Mouse (Mus musculus): ENCODE results near the gene Btg2. TPM values are rescaled to one million over a fixed set of nuclear protein-coding genes. Genes with fewer than 3 reads are reported as not detected.

Btg2 gene
- polyA plus RNA-seq, 1 experiment from 2014 or later, result 36.9 TPM

DNA sequence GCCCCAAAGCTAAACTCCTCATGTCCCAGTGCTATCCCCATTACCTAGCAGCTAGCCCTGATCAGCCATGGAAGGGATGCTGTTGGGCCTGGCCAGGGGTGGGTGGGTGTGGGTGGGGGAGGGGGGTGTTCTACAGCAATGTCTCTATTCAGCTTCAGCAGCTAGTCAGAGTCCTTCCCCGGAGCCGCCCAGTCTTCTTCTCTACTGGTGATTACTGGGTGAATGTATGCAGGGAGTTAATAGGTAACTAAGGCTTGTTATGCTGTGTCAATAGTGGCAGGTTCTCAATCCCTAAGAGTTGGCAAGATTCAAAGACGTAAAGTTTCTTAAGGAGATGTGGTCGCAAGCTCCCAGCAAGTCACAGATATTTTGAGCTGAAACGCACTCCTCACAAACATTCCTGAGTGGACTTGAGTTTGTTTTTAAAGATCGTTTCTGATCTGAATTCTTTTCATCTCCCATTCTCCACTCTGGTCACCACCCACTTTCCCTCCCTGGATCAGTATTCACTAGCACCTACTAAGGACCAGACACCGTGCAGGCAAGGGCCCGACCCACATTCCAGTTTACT lies 8.7 kb downstream of the Btg2 start:
- no peak for ATAC-seq (ENCODE audit: insufficient number of reproducible peaks, insufficient read depth, low FRiP score, low read depth)
- Histone ChIP-seq H3K9ac (ENCODE audit: low read length) (no peak overlapping the region), H3K27ac (replicated peaks in 1 of 2; ENCODE audit: control insufficient read depth in 1 of 2, insufficient read depth in 1 of 2, low read depth in 2 of 2, low read length in 2 of 2) (no peak overlapping the region), H3K9me3 (ENCODE audit: control insufficient read depth, low read length) (no peaks in the 10 kb centered on the region), H3K4me1 (ENCODE audit: control insufficient read depth in 2 of 2, insufficient read depth in 2 of 2, low read length in 2 of 2) (peaks cover 32 to 46% of the 10 kb centered on the region in 2 experiments), H3K4me2 (ENCODE audit: low read length) (no peak overlapping the region), H3K36me3 (ENCODE audit: control insufficient read depth, insufficient read depth, low read length) (peaks cover 10% of the 10 kb centered on the region), H3K4me3 (ENCODE audit: control insufficient read depth in 1 of 2, insufficient read depth in 1 of 2, low read depth in 1 of 2, low read length in 2 of 2) (no peak overlapping the region), H3K27me3 (ENCODE audit: control insufficient read depth, insufficient read depth, low read length) (no peaks in the 10 kb centered on the region)
- WGBS, result 64% methylated on average over 8 of the region's 8 CpGs

DNA sequence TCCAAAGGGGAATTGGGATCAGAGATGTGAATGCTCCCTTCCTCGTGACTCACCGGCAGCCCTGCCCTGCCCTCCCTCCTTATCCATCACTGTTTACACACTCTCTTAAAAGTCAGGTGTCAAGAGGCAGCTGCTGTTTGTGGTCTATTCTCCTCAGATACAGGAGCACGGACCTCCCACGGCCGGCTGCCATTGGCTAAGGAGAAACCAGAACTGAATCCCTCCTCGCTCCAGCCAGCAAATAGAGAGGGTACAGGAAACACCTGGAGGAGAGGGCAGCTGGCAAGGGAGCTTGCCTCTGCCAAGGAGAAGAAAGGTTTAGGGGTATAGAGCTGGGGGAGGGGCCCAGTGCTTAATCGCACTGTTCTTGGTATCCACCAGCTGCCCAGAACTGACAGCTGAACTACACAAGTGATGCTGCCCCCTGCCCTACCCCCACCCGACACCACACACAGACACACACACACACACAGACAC lies 11.7 kb downstream of the Btg2 start:
- Histone ChIP-seq H3K27me3 (ENCODE audit: control insufficient read depth, insufficient read depth, low read length) (no peaks in the 10 kb centered on the region), H3K4me1 (ENCODE audit: control insufficient read depth in 2 of 2, insufficient read depth in 2 of 2, low read length in 2 of 2) (peaks cover 40 to 48% of the 10 kb centered on the region in 2 experiments), H3K9ac (ENCODE audit: low read length) (no peak overlapping the region), H3K27ac (replicated peaks in 1 of 2; ENCODE audit: control insufficient read depth in 1 of 2, insufficient read depth in 1 of 2, low read depth in 2 of 2, low read length in 2 of 2) (no peak overlapping the region), H3K9me3 (ENCODE audit: control insufficient read depth, low read length) (no peaks in the 10 kb centered on the region), H3K4me3 (ENCODE audit: control insufficient read depth in 1 of 2, insufficient read depth in 1 of 2, low read depth in 1 of 2, low read length in 2 of 2) (no peak overlapping the region), H3K36me3 (ENCODE audit: control insufficient read depth, insufficient read depth, low read length) (no peaks in the 10 kb centered on the region), H3K4me2 (ENCODE audit: low read length) (no peak overlapping the region)
- ATAC-seq (ENCODE audit: insufficient number of reproducible peaks, insufficient read depth, low FRiP score, low read depth), result peak; percentile 41; the same call in 1 of the 2 replicates
- WGBS, result 14% methylated on average over 8 of the region's 8 CpGs

DNA sequence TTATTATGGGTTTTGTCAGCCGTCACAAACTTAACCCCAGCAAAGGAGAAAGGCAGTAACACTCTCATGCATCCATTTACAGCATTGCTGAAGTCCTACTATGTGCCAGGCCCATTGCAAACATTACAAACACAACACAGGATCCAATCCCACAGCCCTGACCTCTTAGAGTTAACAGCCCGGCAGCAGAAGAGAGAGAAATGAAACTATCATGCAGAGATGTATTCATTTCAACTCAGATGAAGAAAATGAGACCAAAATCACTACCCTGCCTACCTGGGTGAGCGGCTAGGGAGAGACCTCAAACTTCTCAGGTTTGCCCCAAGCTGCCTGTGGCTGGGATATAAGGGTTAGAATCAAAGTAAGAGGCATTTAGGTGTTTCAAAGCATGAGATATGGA lies 12.4 kb downstream of the Btg2 start:
- H3K27me3 ChIP-seq (ENCODE audit: control insufficient read depth, insufficient read depth, low read length), result no peaks in the 10 kb centered on the region
- ATAC-seq (ENCODE audit: insufficient number of reproducible peaks, insufficient read depth, low FRiP score, low read depth), result no peak
- 65% methylated on average over 3 of the region's 3 CpGs for WGBS
- no peaks in the 10 kb centered on the region for H3K36me3 ChIP-seq (ENCODE audit: control insufficient read depth, insufficient read depth, low read length)
- no peak overlapping the region for H3K9ac ChIP-seq (ENCODE audit: low read length)
- H3K4me1 ChIP-seq (ENCODE audit: control insufficient read depth in 2 of 2, insufficient read depth in 2 of 2, low read length in 2 of 2), result peaks cover 40 to 50% of the 10 kb centered on the region in 2 experiments
- H3K4me2 ChIP-seq (ENCODE audit: low read length), result no peak overlapping the region
- H3K4me3 ChIP-seq (ENCODE audit: control insufficient read depth in 1 of 2, insufficient read depth in 1 of 2, low read depth in 1 of 2, low read length in 2 of 2), result no peak overlapping the region
- no peak overlapping the region for H3K27ac ChIP-seq (replicated peaks in 1 of 2; ENCODE audit: control insufficient read depth in 1 of 2, insufficient read depth in 1 of 2, low read depth in 2 of 2, low read length in 2 of 2)
- no peaks in the 10 kb centered on the region for H3K9me3 ChIP-seq (ENCODE audit: control insufficient read depth, low read length)

DNA sequence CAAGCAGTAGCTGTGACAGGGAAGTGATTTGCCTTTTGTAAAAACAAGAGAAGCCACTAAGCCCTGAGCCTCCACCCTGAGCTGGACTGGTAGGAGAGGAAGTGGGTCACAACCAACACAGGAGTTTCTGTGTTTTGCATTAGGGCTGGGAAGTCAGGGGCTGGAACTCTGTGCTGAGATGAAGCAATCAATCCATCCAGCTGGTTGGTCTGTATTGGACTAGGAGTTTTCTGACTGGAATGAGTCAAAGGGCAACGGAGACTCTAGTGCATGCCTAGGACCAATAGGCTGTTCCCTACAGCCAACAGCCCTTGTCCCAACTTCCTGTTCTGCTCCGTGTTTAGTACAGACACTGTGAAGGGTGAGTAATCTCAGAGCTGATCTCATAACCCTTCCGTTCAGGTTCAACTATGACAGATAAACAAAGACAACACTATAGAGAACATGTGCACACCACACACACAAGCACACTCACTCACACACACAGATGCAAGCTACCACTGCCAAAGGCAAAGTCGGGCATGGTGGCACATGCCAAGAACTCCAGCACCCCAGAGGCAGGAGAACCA lies 13.6 kb downstream of the Btg2 start:
- 61% methylated on average over 4 of the region's 4 CpGs for WGBS
- no peak overlapping the region for H3K4me2 ChIP-seq (ENCODE audit: low read length)
- no peak overlapping the region for H3K4me3 ChIP-seq (ENCODE audit: control insufficient read depth in 1 of 2, insufficient read depth in 1 of 2, low read depth in 1 of 2, low read length in 2 of 2)
- H3K36me3 ChIP-seq (ENCODE audit: control insufficient read depth, insufficient read depth, low read length), result no peaks in the 10 kb centered on the region
- no peaks in the 10 kb centered on the region for H3K9me3 ChIP-seq (ENCODE audit: control insufficient read depth, low read length)
- peaks cover 45 to 51% of the 10 kb centered on the region in 2 experiments for H3K4me1 ChIP-seq (ENCODE audit: control insufficient read depth in 2 of 2, insufficient read depth in 2 of 2, low read length in 2 of 2)
- no peak for ATAC-seq (ENCODE audit: insufficient number of reproducible peaks, insufficient read depth, low FRiP score, low read depth)
- H3K27ac ChIP-seq (replicated peaks in 1 of 2; ENCODE audit: control insufficient read depth in 1 of 2, insufficient read depth in 1 of 2, low read depth in 2 of 2, low read length in 2 of 2), result peak overlapping the region; percentile 61 to 99; a peak in 3 of 4 replicates
- H3K27me3 ChIP-seq (ENCODE audit: control insufficient read depth, insufficient read depth, low read length), result no peaks in the 10 kb centered on the region
- H3K9ac ChIP-seq (ENCODE audit: low read length), result no peak overlapping the region

DNA sequence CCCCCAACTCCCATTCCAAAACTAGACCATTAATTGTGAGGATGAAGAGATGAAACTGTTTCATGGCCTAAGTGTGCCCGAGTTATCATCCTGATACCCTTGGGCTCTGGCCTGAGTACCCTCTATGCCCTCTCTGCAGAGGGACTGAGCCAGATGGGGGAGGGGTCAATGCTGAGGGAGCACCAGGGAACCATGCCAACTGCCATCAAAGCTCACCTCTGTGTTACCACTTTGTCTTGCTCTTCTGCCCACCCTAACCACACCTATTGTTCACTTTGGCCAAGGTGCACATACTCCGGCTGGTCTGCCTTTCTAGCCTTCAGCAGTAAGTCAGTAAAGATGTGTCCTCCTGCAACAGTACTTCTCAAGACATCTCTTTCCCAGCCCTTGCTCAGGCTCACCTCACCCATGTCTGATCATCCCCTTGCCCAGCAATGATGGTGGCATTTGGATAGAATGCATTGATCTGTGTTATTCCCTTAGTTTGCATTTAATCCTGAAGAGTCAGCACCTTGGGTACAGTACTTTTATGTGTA lies 14.6 kb downstream of the Btg2 start:
- Histone ChIP-seq H3K27ac (replicated peaks in 1 of 2; ENCODE audit: control insufficient read depth in 1 of 2, insufficient read depth in 1 of 2, low read depth in 2 of 2, low read length in 2 of 2) (peak overlapping the region; percentile 74 to 99; a peak in 3 of 4 replicates), H3K4me1 (ENCODE audit: control insufficient read depth in 2 of 2, insufficient read depth in 2 of 2, low read length in 2 of 2) (peaks cover 49 to 56% of the 10 kb centered on the region in 2 experiments), H3K4me2 (ENCODE audit: low read length) (no peak overlapping the region), H3K27me3 (ENCODE audit: control insufficient read depth, insufficient read depth, low read length) (no peaks in the 10 kb centered on the region), H3K4me3 (ENCODE audit: control insufficient read depth in 1 of 2, insufficient read depth in 1 of 2, low read depth in 1 of 2, low read length in 2 of 2) (no peak overlapping the region), H3K9me3 (ENCODE audit: control insufficient read depth, low read length) (no peaks in the 10 kb centered on the region), H3K9ac (ENCODE audit: low read length) (no peak overlapping the region), H3K36me3 (ENCODE audit: control insufficient read depth, insufficient read depth, low read length) (no peaks in the 10 kb centered on the region)
- 91% methylated on average over 2 of the region's 2 CpGs for WGBS
- no peak for ATAC-seq (ENCODE audit: insufficient number of reproducible peaks, insufficient read depth, low FRiP score, low read depth)

DNA sequence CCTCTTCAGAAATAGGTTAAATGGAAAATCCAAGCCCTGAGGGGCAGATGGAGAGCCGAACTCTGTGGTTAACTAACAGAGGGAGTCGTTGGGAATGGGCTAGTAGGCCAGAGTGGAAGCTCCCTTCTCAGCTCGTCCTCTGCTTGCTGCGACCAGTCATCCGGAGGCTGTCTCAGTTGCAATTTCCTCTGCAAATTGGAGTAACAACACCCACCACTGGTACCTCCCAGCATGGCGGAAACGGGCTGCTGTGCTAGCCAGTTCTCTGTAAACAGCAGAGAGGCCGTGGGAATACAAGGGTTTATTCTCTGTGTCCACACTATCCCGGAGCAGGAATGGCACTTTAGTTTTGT lies 15.2 kb downstream of the Btg2 start:
- H3K36me3 ChIP-seq (ENCODE audit: control insufficient read depth, insufficient read depth, low read length), result no peaks in the 10 kb centered on the region
- WGBS, result 21% methylated on average over 9 of the region's 9 CpGs
- H3K9me3 ChIP-seq (ENCODE audit: control insufficient read depth, low read length), result no peaks in the 10 kb centered on the region
- H3K27me3 ChIP-seq (ENCODE audit: control insufficient read depth, insufficient read depth, low read length), result no peaks in the 10 kb centered on the region
- peaks cover 49 to 56% of the 10 kb centered on the region in 2 experiments for H3K4me1 ChIP-seq (ENCODE audit: control insufficient read depth in 2 of 2, insufficient read depth in 2 of 2, low read length in 2 of 2)
- H3K27ac ChIP-seq (replicated peaks in 1 of 2; ENCODE audit: control insufficient read depth in 1 of 2, insufficient read depth in 1 of 2, low read depth in 2 of 2, low read length in 2 of 2), result peak overlapping the region; percentile 74 to 99
- no peak for ATAC-seq (ENCODE audit: insufficient number of reproducible peaks, insufficient read depth, low FRiP score, low read depth)
- peak overlapping the region; percentile 62 for H3K9ac ChIP-seq (ENCODE audit: low read length)
- H3K4me2 ChIP-seq (ENCODE audit: low read length), result peak overlapping the region; percentile 60
- peak overlapping the region in 1 of 2 experiments; percentile 3; a peak in 1 of 4 replicates for H3K4me3 ChIP-seq (ENCODE audit: control insufficient read depth in 1 of 2, insufficient read depth in 1 of 2, low read depth in 1 of 2, low read length in 2 of 2)

DNA sequence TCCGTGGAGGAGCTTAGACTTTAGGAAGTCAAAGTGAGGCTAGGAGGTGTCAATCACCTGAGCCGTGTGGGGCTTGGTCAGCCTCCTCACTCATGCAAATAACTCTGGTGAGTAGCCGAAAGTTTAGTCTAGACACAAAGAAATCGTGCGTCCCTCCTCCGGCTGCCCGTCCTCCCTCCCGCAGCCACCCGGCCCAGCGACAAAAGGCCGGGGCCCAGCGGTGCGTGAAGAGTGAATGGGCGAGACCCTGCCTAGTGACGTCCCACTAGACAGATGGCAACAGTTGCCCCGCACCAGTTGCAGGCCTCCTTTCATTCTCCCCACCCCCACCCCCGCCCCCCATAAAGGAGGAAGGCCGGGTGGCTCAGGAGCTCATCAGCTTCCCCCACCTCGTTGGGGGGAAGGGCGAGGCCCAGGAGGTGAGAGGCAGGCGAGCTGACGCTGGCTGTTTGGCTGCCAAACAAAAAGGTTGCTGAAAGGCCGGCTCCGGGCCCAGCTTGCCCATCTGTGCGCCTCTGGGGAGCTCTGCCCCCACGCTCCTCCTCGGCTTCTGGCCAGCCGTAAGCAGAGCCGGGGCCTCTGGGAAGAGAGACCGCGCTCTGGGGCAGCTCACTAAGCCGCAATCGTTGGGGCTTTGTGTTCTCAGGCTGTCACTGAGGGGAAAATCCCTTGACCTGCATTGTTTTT lies 15.7 kb downstream of the Btg2 start:
- peak overlapping the region in 1 of 2 experiments; percentile 3; a peak in 1 of 4 replicates for H3K4me3 ChIP-seq (ENCODE audit: control insufficient read depth in 1 of 2, insufficient read depth in 1 of 2, low read depth in 1 of 2, low read length in 2 of 2)
- H3K27ac ChIP-seq (replicated peaks in 1 of 2; ENCODE audit: control insufficient read depth in 1 of 2, insufficient read depth in 1 of 2, low read depth in 2 of 2, low read length in 2 of 2), result peak overlapping the region; percentile 79 to 99
- no peaks in the 10 kb centered on the region for H3K9me3 ChIP-seq (ENCODE audit: control insufficient read depth, low read length)
- 3% methylated on average over 33 of the region's 33 CpGs for WGBS
- H3K27me3 ChIP-seq (ENCODE audit: control insufficient read depth, insufficient read depth, low read length), result no peaks in the 10 kb centered on the region
- H3K4me2 ChIP-seq (ENCODE audit: low read length), result peak overlapping the region; percentile 60
- peak overlapping the region; percentile 62 for H3K9ac ChIP-seq (ENCODE audit: low read length)
- H3K4me1 ChIP-seq (ENCODE audit: control insufficient read depth in 2 of 2, insufficient read depth in 2 of 2, low read length in 2 of 2), result peaks cover 49 to 56% of the 10 kb centered on the region in 2 experiments
- ATAC-seq (ENCODE audit: insufficient number of reproducible peaks, insufficient read depth, low FRiP score, low read depth), result 0 out of 2 replicates have a peak, but pooled peaks have one; percentile 22
- no peaks in the 10 kb centered on the region for H3K36me3 ChIP-seq (ENCODE audit: control insufficient read depth, insufficient read depth, low read length)
